Mouse (Mus musculus) lung, adult 18-20 months (tissue): Measurements from ENCODE around the gene Myo15b.
A peak's percentile ranks its signal among the peaks of the same experiment; 100 is the strongest.
"Not testable (repeated sequence)": the region's sequence is repeated elsewhere in the genome, so short reads cannot be mapped to it uniquely, and the experiment has no call there.

Experiments
- DNase-seq, 2 experiments: peaks; one replicate each; pipeline ENCODE4 v3.0.0; 2022; ENCODE audit warnings: mixed read lengths in 2 of 2

Myo15b gene

DNA sequence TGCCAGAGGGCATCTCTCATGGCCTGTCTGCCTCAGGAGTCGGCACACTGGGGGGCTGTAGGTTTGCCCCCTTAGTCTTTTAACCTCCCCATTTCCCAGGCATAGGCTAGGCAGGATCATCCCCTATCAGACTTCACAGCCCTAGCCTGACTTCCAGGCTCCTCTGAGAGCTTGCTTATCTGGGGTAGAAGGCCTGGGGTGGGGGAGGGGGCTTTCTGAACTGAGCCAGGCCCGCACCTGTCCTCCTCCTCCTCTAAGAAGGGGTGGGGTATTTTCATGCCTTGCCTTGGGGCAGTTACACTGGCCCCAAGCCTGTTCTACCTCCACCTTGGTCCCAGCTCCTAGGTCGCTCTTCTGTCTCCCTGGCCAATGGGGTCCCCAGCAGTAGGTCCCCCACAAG is 26.7 kb upstream of the Myo15b start:
- DNase-seq, result no peak

DNA sequence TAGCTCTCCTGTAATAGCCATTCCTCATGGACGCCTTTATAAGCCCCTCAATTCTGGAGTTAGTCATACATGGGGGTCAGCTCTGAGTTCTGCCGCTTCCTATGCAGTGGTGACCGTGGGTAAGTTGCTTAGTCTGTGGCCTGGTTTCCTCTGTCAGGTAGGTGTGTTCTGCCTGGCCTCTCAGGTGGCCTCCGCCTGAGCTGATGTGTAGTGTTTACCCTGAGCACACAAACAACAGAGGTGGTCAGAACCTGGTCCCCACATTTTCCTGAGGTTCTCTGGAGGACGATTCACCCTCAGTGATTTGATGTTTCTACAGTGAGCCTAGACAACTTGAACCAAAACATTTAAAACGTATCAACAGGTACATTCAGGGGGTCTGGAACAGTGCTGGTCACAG is 26.1 kb upstream of the Myo15b start:
- DNase-seq, result peak; percentile 39 to 51

DNA sequence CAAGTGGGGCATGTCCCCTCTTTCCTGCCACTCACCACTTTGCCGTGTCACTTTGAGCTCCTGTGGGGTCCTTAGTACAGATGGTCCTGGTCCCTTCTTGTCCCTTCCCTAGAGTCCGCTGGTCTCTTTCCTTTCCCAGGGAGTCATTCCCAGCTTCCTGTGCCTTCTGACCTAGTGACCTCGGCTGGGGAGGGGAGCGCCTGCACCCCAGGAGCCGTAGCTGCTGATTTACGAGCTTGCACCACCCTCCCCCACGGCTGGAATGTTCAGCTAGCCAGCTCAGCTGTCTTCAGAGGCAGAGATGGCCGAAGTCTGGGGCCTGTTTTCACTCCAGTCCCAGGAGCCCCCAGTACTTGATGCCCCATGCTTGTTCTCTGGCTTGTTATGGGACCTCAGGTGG is 25.7 kb upstream of the Myo15b start:
- DNase-seq, result peak; percentile 58 to 67

DNA sequence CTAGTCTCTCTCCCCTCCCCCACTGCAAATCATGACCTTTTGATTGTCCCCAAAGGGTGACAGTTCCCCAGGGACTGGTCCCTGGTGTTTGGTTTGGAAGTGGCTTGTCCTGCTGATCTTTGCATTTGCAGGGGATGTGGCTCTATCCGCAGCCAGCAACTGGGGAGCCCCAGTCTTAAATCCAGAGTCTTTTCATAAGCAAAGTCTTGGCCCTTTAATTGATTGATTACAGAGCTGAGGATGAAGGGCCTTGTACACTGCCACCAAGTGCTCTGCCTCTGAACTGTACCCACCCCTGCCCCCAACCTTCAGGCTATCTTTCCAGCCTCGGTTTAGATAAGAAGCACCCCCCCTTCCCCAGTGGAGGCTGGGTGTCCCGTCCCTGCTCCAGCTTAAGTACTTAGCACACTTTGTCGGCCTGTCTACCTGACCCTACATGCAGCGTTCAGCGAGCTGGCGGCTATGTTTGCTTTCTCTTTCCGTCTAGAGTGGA is 25.1 kb upstream of the Myo15b start:
- DNase-seq, result peak; percentile 47 to 71

GRCm38 (mm10) chr11:115834033-115834432 is 24.2 kb upstream of the Myo15b start:
- DNase-seq, result no peak

DNA sequence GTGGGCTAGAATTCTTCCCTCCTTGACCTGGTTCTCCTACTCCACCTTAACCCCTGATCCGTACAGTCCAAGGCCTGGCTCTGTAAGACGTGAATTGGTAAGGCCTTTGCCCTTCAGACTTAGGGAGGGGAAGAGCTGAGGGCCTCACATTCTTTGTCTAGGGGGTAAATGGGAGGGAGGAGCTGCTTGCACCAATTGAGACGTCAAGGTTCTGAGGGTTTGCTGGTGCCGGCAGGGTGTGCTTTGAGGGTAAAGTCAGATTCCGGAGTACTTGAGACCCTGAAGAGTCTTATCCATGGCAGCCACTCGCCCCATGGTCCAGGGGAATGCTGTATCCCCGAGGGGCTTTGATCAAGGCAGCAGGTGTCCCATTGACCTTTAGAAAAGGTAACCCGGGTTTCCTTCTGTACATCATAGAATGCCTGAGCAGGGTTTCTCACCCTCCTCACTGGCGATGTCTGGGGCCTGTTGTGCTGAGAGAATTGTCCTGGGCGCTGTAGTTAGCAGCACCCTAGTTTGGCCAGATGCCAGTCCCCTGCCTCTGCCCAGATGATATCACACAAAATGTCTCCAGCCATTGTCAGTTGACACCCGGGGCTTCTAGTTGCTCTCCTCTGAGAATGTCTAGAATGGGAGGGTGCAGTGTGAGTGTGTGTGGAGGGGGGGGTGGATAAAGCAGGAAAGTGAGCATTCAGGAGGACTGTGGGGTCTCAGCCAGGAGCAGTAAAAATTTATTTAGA is 21.4 kb upstream of the Myo15b start:
- peak in 1 of 2 experiments; percentile 54 for DNase-seq

DNA sequence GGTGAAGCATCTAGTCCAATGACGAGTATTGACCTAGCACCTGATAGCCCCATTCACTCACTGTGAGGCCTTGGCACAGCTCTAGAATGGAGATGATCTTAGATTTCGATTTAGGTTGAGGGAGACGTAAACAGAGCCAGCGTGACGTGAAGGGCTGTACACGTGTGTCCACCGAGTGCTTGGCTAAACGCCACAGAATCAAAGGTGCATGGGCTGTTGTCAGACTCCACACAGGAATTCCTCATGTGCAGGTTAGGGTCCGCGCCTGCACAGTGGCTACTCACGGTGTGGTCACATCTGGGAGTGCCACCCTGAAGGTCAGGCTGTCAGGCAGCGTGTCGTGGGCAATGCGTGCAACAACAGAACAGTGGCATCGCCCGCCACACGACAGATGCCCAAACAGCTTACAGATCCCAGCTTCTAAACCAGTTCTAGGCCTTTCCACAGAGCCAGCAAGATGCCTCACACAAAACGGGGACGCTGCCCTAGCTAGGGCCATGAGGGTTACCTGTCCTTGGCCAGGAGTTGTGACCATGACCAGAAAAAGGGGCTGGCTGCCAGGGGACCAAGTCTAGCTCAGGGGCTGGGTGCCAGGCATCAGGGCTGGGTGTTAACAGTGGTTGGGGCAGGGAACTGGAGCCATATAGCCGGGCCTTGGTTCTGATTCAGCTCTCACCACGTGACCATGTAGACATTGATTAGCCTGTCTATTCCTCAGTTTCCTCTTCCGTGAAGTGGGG is 20.4 kb upstream of the Myo15b start:
- no peak for DNase-seq

GRCm38 (mm10) chr11:115838895-115839311 is 19.3 kb upstream of the Myo15b start:
- peak; percentile 81 to 88 for DNase-seq

- no peak for DNase-seq
Measured at GRCm38 (mm10) chr11:115839732-115840131, 18.5 kb upstream of the Myo15b start.

- no peak for DNase-seq
Measured at GRCm38 (mm10) chr11:115841044-115841443, 17.2 kb upstream of the Myo15b start.

DNA sequence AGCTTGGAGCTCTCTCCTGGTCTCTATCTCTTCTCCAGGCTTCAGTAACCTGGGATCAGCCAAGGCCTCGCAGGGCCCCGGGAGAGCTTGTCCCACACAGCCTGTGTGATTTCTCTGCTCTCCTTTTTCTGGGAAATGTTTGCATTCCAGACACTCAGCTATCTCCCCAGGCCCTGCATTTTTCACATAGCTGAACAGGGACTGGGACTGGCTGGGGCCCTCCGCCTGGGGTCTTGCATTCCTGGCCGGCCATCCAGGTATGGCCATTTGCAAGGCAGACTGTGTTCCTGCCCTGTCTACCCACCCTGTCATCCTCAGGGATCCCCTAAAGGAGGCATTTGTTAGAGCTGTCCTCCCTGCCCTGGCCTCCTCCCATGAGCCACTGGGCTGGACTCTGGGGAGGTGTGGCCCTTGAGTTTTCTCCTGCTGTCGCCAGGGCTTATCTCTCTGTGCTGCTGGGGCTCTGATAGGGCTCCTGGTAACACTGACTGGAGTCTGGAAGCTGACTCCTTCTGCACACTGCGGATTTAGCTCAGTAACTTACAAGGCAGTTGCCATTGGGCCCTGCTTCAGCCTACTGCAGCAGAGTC is 16.1 kb upstream of the Myo15b start:
- peak in 1 of 2 experiments; percentile 55 for DNase-seq

DNA sequence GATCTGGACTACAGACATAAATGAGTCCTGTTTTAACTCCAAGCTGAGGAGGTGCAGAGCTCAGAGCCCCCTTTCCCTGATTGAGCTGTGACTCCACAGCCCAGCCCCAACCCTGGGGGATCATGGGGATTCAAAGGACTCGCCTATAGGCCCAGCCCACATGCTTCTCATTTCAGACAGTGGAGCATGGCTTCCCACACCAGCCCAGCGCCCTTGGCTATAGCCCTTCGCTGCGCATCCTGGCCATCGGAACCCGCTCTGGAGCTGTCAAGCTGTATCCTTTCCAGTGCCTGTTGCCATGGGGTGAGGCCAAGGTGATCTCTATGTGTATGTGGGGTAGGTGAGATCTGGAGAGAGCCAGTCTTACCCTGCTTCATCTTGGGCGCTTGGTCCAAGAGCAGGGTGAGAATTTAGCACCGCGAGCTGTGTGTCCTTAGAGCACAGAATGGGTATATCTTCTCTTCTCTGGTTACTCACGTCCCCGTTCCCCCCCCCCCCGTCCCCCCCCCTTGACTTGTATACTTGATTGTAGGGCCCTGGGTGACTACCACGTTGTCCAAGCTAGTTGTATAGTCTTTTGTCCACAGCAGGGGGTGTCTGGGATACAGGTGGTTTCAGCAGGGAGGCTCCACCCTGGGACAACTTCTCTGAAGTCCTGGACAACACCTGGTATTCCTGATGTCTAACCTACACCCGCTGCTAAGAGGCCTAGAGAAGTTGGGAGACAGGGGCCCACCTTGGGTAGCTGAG is 14.9 kb upstream of the Myo15b start:
- DNase-seq, result no peak

DNA sequence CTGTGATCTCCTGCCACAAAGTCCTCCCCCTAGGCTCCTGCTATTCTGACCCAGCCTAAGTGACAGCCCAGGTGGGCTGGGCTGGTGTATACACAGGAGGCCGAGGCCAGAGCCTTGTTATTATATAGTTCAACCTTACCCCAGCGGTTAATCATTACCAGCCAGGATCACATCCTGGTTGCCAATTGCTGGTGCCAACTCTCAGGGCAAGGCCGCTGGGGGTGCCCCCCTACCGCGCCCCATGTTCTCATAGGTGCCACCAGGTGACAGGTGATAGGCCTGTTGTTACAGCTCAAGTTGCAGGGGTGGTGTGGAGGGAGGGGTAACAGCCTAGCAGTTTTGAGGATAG is 14.3 kb upstream of the Myo15b start:
- peak; percentile 69 to 85 for DNase-seq

- no peak for DNase-seq
Measured at GRCm38 (mm10) chr11:115844240-115844639, 14.0 kb upstream of the Myo15b start.

DNA sequence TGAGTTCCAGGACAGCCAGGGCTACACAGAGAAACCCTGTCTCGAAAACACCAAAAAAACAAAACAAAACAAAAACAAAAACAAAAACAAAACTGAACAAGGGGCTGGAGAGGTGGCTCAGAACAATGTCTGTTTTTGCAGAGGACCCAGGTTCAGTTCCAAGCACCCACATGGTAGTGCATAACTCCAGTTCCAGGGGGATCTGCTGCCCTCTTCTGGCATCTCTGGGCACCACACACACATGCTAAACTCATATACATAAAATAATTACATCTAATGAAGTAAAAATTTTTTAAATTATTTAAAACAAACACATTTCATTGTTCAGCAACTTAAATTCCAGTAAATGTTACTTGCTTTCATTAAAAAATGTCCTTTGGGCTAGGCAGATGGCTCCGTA is 12.4 kb upstream of the Myo15b start:
- no peak for DNase-seq

GRCm38 (mm10) chr11:115854674-115855073 is 3.5 kb upstream of the Myo15b start:
- no peak for DNase-seq

DNA sequence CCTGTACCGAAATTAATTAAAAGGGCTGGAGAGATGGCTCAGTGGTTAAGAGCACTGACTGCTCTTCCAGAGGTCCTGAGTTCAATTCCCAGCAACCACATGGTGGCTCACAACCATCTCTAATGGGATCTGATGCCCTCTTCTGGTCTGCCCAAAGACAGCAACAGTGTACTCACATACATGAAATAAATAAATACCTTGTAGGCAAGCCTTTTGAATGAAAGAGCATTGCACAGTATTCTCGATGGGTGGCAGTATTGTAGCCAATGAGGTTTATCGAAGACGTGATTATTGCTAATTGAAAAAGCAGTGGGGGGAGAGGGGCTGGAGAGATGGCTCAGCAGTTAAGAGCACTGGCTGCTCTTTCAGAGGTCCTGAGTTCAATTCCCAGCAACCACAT is 1.1 kb upstream of the Myo15b start:
- not testable (repeated sequence) for DNase-seq

DNA sequence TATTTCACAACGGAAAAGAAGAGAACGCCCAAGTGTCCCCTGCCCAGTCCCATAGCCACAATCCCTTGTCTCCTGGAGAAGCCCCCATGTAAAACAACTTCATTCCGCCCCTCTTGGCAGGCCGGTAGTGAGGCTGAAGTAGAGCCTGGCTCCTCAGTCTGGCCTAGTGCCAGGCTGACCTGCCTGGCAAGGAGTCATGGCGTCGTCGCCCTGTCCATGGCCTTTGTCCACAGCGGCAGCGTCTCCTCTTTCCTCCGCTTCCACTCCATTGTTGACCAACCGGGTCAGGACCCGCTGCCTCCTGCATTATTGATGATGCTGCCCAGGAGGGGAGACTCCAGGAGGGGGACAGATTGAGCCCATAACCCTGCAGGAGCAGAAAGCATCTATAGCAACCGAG is 270 bp upstream of the Myo15b start:
- no peak for DNase-seq

GRCm38 (mm10) chr11:115859143-115859945 is 1.1 kb downstream of the Myo15b start:
- peak; percentile 82 to 87 for DNase-seq

GRCm38 (mm10) chr11:115863895-115864294 is 5.7 kb downstream of the Myo15b start:
- no peak for DNase-seq

- peak; percentile 63 to 77 for DNase-seq
Measured at GRCm38 (mm10) chr11:115869393-115869792, 11.2 kb downstream of the Myo15b start.

DNA sequence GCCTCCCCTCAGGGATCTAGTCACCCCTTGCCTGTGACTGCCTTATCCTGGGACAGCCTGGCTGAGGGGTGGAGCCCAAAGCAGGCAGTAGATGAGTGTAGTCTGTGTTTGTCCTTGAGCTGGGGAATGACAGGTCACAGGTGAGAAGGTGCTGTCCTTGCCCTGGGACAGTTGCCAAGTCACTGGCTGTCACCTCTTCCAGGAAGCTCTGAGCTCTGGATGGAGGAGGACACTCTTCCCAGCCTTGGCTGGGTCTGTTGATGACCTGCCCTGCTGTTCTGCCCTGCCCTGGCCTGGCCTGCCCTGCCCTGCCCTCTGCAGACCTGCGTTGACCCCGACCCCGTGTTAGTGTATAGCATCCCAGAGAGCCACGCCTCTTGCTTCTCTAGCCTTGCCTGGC is 14.2 kb downstream of the Myo15b start:
- no peak for DNase-seq
